Mouse (Mus musculus): Measurements from ENCODE around the gene Apba2.

DNA sequence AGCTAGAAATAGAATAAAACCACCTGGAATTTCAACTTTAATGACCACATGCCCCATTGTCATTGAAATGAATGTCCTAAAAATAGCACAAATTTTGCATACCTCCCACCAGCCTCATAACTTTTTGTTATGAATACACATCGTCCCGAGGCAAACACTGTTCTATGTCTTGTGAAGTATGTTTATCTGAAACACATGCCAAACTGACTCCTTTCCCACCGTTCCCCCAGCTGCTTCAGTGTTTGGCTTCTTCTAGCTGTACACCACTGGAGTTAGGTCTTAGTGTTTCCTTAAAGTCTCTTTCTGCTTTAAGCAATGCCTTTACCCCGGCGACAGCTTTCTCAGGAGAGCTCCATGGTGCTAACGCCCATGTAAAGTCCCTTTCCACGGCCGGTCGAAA lies 289.6 kb downstream of the Apba2 start:
- no peak for TF ChIP-seq CTCF (IDR thresholded peaks at IDR 0.05; ENCODE audit: control insufficient read depth, insufficient read depth, low read length)
- TF ChIP-seq POLR2A (IDR thresholded peaks at IDR 0.05; ENCODE audit: borderline replicate concordance, control insufficient read depth, low read depth, low read length) = no peak

All from bone marrow, adult 2 months (tissue).